Mouse (Mus musculus): ENCODE measurements around the gene D17Wsu92e. TPM values are rescaled to one million over a fixed set of nuclear protein-coding genes. Genes with fewer than 3 reads are reported as not detected.

D17Wsu92e gene
- polyA plus RNA-seq, 1 experiment from 2014 or later: 11.1 TPM

GRCm38 (mm10) chr17:27823142-27823905 is 2.9 kb upstream of the D17Wsu92e start:
- DNase-seq (ENCODE audit: low spot score) (no peak), ATAC-seq (ENCODE audit: low FRiP score) (no peak)
- no peak overlapping the region for H3K4me3 ChIP-seq (replicated peaks; ENCODE audit: low read length)
- H3K27ac ChIP-seq: no peak overlapping the region
- H3K9ac ChIP-seq: no peak overlapping the region
- no peak overlapping the region for H3K4me2 ChIP-seq (replicated peaks)
- no peaks in the 10 kb centered on the region for H3K36me3 ChIP-seq (replicated peaks; ENCODE audit: control insufficient read depth, insufficient read depth)
- no peaks in the 10 kb centered on the region for H3K27me3 ChIP-seq (ENCODE audit: control insufficient read depth, insufficient read depth, low read length)
- 79% methylated on average over 9 of the region's 9 CpGs for WGBS
- H3K9me3 ChIP-seq (ENCODE audit: control insufficient read depth, low read length): no peaks in the 10 kb centered on the region
- peaks cover 18% of the 10 kb centered on the region for H3K4me1 ChIP-seq (replicated peaks; ENCODE audit: control insufficient read depth, insufficient read depth, low read length)

GRCm38 (mm10) chr17:27821407-27822338 is 1.2 kb upstream of the D17Wsu92e start:
- Histone ChIP-seq H3K9me3 (ENCODE audit: control insufficient read depth, low read length) (no peaks in the 10 kb centered on the region), H3K4me1 (replicated peaks; ENCODE audit: control insufficient read depth, insufficient read depth, low read length) (peaks cover 24% of the 10 kb centered on the region), H3K27ac (peak overlapping the region; percentile 87), H3K4me2 (replicated peaks) (peak overlapping the region; percentile 60), H3K27me3 (ENCODE audit: control insufficient read depth, insufficient read depth, low read length) (no peaks in the 10 kb centered on the region), H3K4me3 (replicated peaks; ENCODE audit: low read length) (peak overlapping the region; percentile 91), H3K9ac (peak overlapping the region; percentile 77; the same call in 1 of the 2 replicates), H3K36me3 (replicated peaks; ENCODE audit: control insufficient read depth, insufficient read depth) (no peaks in the 10 kb centered on the region)
- ATAC-seq (ENCODE audit: low FRiP score) (no peak), DNase-seq (ENCODE audit: low spot score) (no peak)
- 67% methylated on average over 9 of the region's 9 CpGs for WGBS

GRCm38 (mm10) chr17:27819971-27820567 is 379 bp downstream of the D17Wsu92e start:
- Histone ChIP-seq H3K36me3 (replicated peaks; ENCODE audit: control insufficient read depth, insufficient read depth) (no peaks in the 10 kb centered on the region), H3K27me3 (ENCODE audit: control insufficient read depth, insufficient read depth, low read length) (no peaks in the 10 kb centered on the region), H3K4me2 (replicated peaks) (peak overlapping the region; percentile 87), H3K27ac (peak overlapping the region; percentile 81), H3K4me1 (replicated peaks; ENCODE audit: control insufficient read depth, insufficient read depth, low read length) (peaks cover 24% of the 10 kb centered on the region), H3K4me3 (replicated peaks; ENCODE audit: low read length) (peak overlapping the region; percentile 91), H3K9me3 (ENCODE audit: control insufficient read depth, low read length) (no peaks in the 10 kb centered on the region), H3K9ac (peak overlapping the region; percentile 88)
- ATAC-seq (ENCODE audit: low FRiP score): peak; percentile 87
- under 1% methylated on average over 52 of the region's 62 CpGs for WGBS
- DNase-seq (ENCODE audit: low spot score): no peak

GRCm38 (mm10) chr17:27819521-27819970 is 902 bp downstream of the D17Wsu92e start:
- Histone ChIP-seq H3K9me3 (ENCODE audit: control insufficient read depth, low read length) (no peaks in the 10 kb centered on the region), H3K27me3 (ENCODE audit: control insufficient read depth, insufficient read depth, low read length) (no peaks in the 10 kb centered on the region), H3K36me3 (replicated peaks; ENCODE audit: control insufficient read depth, insufficient read depth) (no peaks in the 10 kb centered on the region), H3K4me3 (replicated peaks; ENCODE audit: low read length) (peak overlapping the region; percentile 91), H3K9ac (peak overlapping the region; percentile 88), H3K4me2 (replicated peaks) (peak overlapping the region; percentile 87), H3K4me1 (replicated peaks; ENCODE audit: control insufficient read depth, insufficient read depth, low read length) (peaks cover 24% of the 10 kb centered on the region), H3K27ac (peak overlapping the region; percentile 81)
- ATAC-seq (ENCODE audit: low FRiP score) (no peak), DNase-seq (ENCODE audit: low spot score) (no peak)
- WGBS: 2% methylated on average over 20 of the region's 20 CpGs

- Histone ChIP-seq H3K9ac (peak overlapping the region; percentile 88), H3K27ac (no peak overlapping the region), H3K4me3 (replicated peaks; ENCODE audit: low read length) (peak overlapping the region; percentile 91), H3K36me3 (replicated peaks; ENCODE audit: control insufficient read depth, insufficient read depth) (no peaks in the 10 kb centered on the region), H3K4me1 (replicated peaks; ENCODE audit: control insufficient read depth, insufficient read depth, low read length) (peaks cover 24% of the 10 kb centered on the region), H3K9me3 (ENCODE audit: control insufficient read depth, low read length) (no peaks in the 10 kb centered on the region), H3K27me3 (ENCODE audit: control insufficient read depth, insufficient read depth, low read length) (no peaks in the 10 kb centered on the region), H3K4me2 (replicated peaks) (peak overlapping the region; percentile 87)
- ATAC-seq (ENCODE audit: low FRiP score) (no peak), DNase-seq (ENCODE audit: low spot score) (no peak)
- 30% methylated on average over 7 of the region's 7 CpGs for WGBS
Measured at GRCm38 (mm10) chr17:27819011-27819410, 1.4 kb downstream of the D17Wsu92e start.

- ATAC-seq (ENCODE audit: low FRiP score) (no peak), DNase-seq (ENCODE audit: low spot score) (no peak)
- peaks cover 19% of the 10 kb centered on the region for H3K4me1 ChIP-seq (replicated peaks; ENCODE audit: control insufficient read depth, insufficient read depth, low read length)
- H3K4me3 ChIP-seq (replicated peaks; ENCODE audit: low read length): no peak overlapping the region
- H3K36me3 ChIP-seq (replicated peaks; ENCODE audit: control insufficient read depth, insufficient read depth): no peaks in the 10 kb centered on the region
- H3K27me3 ChIP-seq (ENCODE audit: control insufficient read depth, insufficient read depth, low read length): no peaks in the 10 kb centered on the region
- H3K9me3 ChIP-seq (ENCODE audit: control insufficient read depth, low read length): no peaks in the 10 kb centered on the region
- H3K4me2 ChIP-seq (replicated peaks): no peak overlapping the region
- H3K9ac ChIP-seq: no peak overlapping the region
- no peak overlapping the region for H3K27ac ChIP-seq
Measured at GRCm38 (mm10) chr17:27814606-27815005, 5.8 kb downstream of the D17Wsu92e start.

- no peak overlapping the region for H3K4me3 ChIP-seq (replicated peaks; ENCODE audit: low read length)
- WGBS: 89% methylated on average over 3 of the region's 3 CpGs
Measured at GRCm38 (mm10) chr17:27811980-27812379, 8.5 kb downstream of the D17Wsu92e start.

GRCm38 (mm10) chr17:27810569-27811331 is 9.7 kb downstream of the D17Wsu92e start:
- Histone ChIP-seq H3K9ac (no peak overlapping the region), H3K9me3 (ENCODE audit: control insufficient read depth, low read length) (no peaks in the 10 kb centered on the region), H3K27me3 (ENCODE audit: control insufficient read depth, insufficient read depth, low read length) (no peaks in the 10 kb centered on the region), H3K4me1 (replicated peaks; ENCODE audit: control insufficient read depth, insufficient read depth, low read length) (no peaks in the 10 kb centered on the region), H3K27ac (no peak overlapping the region), H3K4me2 (replicated peaks) (no peak overlapping the region), H3K4me3 (replicated peaks; ENCODE audit: low read length) (no peak overlapping the region), H3K36me3 (replicated peaks; ENCODE audit: control insufficient read depth, insufficient read depth) (no peaks in the 10 kb centered on the region)
- ATAC-seq (ENCODE audit: low FRiP score) (no peak), DNase-seq (ENCODE audit: low spot score) (no peak)
- WGBS: 94% methylated on average over 16 of the region's 16 CpGs

More at GRCm38 (mm10) chr17:27811980-27812379, 8.5 kb downstream of the D17Wsu92e start:
- Histone ChIP-seq H3K4me2 (replicated peaks) (no peak overlapping the region), H3K9ac (no peak overlapping the region), H3K4me1 (replicated peaks; ENCODE audit: control insufficient read depth, insufficient read depth, low read length) (no peaks in the 10 kb centered on the region), H3K27me3 (ENCODE audit: control insufficient read depth, insufficient read depth, low read length) (no peaks in the 10 kb centered on the region), H3K9me3 (ENCODE audit: control insufficient read depth, low read length) (no peaks in the 10 kb centered on the region), H3K36me3 (replicated peaks; ENCODE audit: control insufficient read depth, insufficient read depth) (no peaks in the 10 kb centered on the region), H3K27ac (no peak overlapping the region)
- no peak for ATAC-seq (ENCODE audit: low FRiP score)
- DNase-seq (ENCODE audit: low spot score): no peak

Data from hindbrain, embryonic 14.5 days (tissue).